Mouse (Mus musculus): ENCODE data around the gene Ndufaf8. TPM values are rescaled to one million over a fixed set of nuclear protein-coding genes. Genes with fewer than 3 reads are reported as not detected.

The Ndufaf8 gene
- polyA plus RNA-seq, 1 experiment from 2014 or later: 83.1 TPM

DNA sequence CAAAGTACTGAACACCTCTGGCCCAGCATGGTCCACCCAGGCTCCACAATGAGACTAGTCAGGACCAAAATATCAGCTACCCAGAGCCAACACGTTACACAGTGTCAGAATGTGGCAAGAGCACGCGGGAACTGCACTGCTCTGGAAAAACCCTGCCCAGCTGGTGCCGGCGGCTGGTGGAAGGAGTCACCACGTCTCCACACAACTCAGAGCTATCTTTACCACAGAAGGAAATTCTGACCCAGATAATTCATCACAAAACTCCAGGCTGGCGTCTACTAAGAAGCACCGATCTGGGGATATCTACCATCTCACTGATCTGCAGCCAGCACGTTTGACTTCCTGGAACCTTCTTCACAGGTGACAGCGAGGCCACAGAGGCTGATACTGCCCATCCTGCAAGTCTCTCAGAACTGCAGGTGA is 40.6 kb downstream of the Ndufaf8 start:
- no peaks in the 10 kb centered on the region for H3K9me3 ChIP-seq

GRCm38 (mm10) chr11:120140255-120140654 is 41.5 kb downstream of the Ndufaf8 start:
- Histone ChIP-seq H3K9ac (no peak overlapping the region), H3K4me2 (no peak overlapping the region), H3K27me3 (replicated peaks) (no peaks in the 10 kb centered on the region), H3K4me1 (peaks cover 37% of the 10 kb centered on the region), H3K36me3 (no peaks in the 10 kb centered on the region), H3K4me3 (replicated peaks) (no peak overlapping the region), H3K27ac (no peak overlapping the region), H3K9me3 (no peaks in the 10 kb centered on the region)
- no peak for ATAC-seq (ENCODE audit: insufficient read depth, low FRiP score, low read depth)
- 70% methylated on average over 6 of the region's 6 CpGs for WGBS

More for the DNA sequence above, 40.6 kb downstream of the Ndufaf8 start:
- no peaks in the 10 kb centered on the region for H3K27me3 ChIP-seq (replicated peaks)
- no peak overlapping the region for H3K4me3 ChIP-seq (replicated peaks)
- 78% methylated on average over 10 of the region's 10 CpGs for WGBS
- peaks cover 44% of the 10 kb centered on the region for H3K4me1 ChIP-seq
- H3K27ac ChIP-seq: no peak overlapping the region
- no peak for ATAC-seq (ENCODE audit: insufficient read depth, low FRiP score, low read depth)
- no peak overlapping the region for H3K9ac ChIP-seq
- H3K36me3 ChIP-seq: no peaks in the 10 kb centered on the region
- H3K4me2 ChIP-seq: no peak overlapping the region

GRCm38 (mm10) chr11:120142601-120143051 is 43.9 kb downstream of the Ndufaf8 start:
- peaks cover 21% of the 10 kb centered on the region for H3K4me1 ChIP-seq
- no peak overlapping the region for H3K4me3 ChIP-seq (replicated peaks)
- ATAC-seq (ENCODE audit: insufficient read depth, low FRiP score, low read depth): peak; percentile 65
- H3K4me2 ChIP-seq: no peak overlapping the region
- H3K9ac ChIP-seq: no peak overlapping the region
- 75% methylated on average over 3 of the region's 3 CpGs for WGBS
- H3K36me3 ChIP-seq: no peaks in the 10 kb centered on the region
- H3K9me3 ChIP-seq: no peaks in the 10 kb centered on the region
- no peaks in the 10 kb centered on the region for H3K27me3 ChIP-seq (replicated peaks)
- peak overlapping the region; percentile 23 for H3K27ac ChIP-seq

DNA sequence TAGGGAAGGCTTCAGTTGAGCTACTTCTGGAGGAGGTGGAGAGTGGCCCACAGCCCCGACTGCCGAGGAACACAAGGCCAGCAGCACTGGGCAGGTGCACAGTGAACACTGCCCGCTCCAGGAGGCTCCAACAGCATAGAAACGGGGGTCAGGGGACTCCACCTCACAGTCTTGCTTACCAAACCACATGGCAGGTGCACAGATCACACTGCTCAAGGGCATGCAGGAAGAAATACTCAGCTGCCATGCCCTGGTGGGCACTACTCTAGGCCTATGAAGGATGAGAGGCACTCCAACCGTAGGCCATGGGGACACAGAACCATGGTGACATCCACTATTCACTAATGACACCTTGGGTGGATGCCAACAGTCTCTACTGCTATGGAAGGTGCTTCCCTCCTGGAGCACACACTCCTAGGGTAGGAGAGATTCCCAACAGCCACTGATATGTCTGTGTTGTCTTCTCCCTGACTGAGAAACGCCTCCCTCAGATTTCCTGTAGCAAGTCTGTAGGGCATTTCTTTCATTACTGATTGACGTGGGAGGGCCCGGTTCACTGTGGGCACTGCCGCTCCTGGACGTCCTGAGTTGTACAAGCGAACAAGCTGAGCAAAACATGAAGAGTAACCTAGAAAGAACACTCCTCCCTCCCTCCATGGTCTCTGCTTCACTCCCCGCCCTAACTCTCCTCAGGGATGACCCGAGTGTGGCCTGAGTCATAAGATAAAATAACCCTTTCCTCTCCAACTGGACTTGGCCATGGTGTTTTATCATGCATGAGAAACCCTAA is 45.2 kb downstream of the Ndufaf8 start:
- H3K27me3 ChIP-seq (replicated peaks): no peaks in the 10 kb centered on the region
- no peaks in the 10 kb centered on the region for H3K9me3 ChIP-seq
- no peak overlapping the region for H3K4me3 ChIP-seq (replicated peaks)
- no peak overlapping the region for H3K4me2 ChIP-seq
- ATAC-seq (ENCODE audit: insufficient read depth, low FRiP score, low read depth): no peak
- H3K27ac ChIP-seq: 0 out of 2 replicates have a peak overlapping the region, but pooled peaks have one; percentile 23
- no peak overlapping the region for H3K9ac ChIP-seq
- H3K4me1 ChIP-seq: peaks cover 23% of the 10 kb centered on the region
- H3K36me3 ChIP-seq: no peaks in the 10 kb centered on the region
- 61% methylated on average over 13 of the region's 13 CpGs for WGBS

- Histone ChIP-seq H3K27ac (no peak overlapping the region), H3K9ac (no peak overlapping the region), H3K27me3 (replicated peaks) (no peaks in the 10 kb centered on the region), H3K36me3 (no peaks in the 10 kb centered on the region), H3K4me2 (no peak overlapping the region), H3K4me3 (replicated peaks) (no peak overlapping the region), H3K4me1 (peaks cover 28% of the 10 kb centered on the region), H3K9me3 (no peaks in the 10 kb centered on the region)
- WGBS: 72% methylated on average over 8 of the region's 8 CpGs
- ATAC-seq (ENCODE audit: insufficient read depth, low FRiP score, low read depth): no peak
These were observed 49.6 kb downstream of the Ndufaf8 start for GRCm38 (mm10) chr11:120148201-120148855.

GRCm38 (mm10) chr11:120149510-120150200 is 50.9 kb downstream of the Ndufaf8 start:
- no peaks in the 10 kb centered on the region for H3K27me3 ChIP-seq (replicated peaks)
- WGBS: 43% methylated on average over 6 of the region's 6 CpGs
- peak overlapping the region; percentile 92 for H3K4me3 ChIP-seq (replicated peaks)
- ATAC-seq (ENCODE audit: insufficient read depth, low FRiP score, low read depth): no peak
- peak overlapping the region; percentile 72; the same call in 1 of the 2 replicates for H3K9ac ChIP-seq
- no peak overlapping the region for H3K27ac ChIP-seq
- peak overlapping the region; percentile 68 for H3K4me2 ChIP-seq
- H3K36me3 ChIP-seq: no peaks in the 10 kb centered on the region
- peaks cover 21% of the 10 kb centered on the region for H3K4me1 ChIP-seq
- no peaks in the 10 kb centered on the region for H3K9me3 ChIP-seq

Small RNAs within 50 kb of the gene (microRNA-seq; reads per million reads assigned to microRNA genes)
- not detected for gene Gm25948

Other genes starting within 250 kb of the Ndufaf8 start
- gene Chmp6, start 185.5 kb upstream of the Ndufaf8 start, polyA plus RNA-seq (2015; fragmentation: Nextera tagmentation; extraction: Ambion mirVana): 79.4 and 86.0 TPM in 2 replicates
- gene Baiap2, start 156.2 kb upstream of the Ndufaf8 start, polyA plus RNA-seq (2015; fragmentation: Nextera tagmentation; extraction: Ambion mirVana): 24.8 and 30.9 TPM in 2 replicates
- 3.8 and 4.5 TPM in 2 replicates for gene Aatk, start 51.8 kb upstream of the Ndufaf8 start, polyA plus RNA-seq (2015; fragmentation: Nextera tagmentation; extraction: Ambion mirVana)
- gene Cep131, start 12.1 kb upstream of the Ndufaf8 start, polyA plus RNA-seq (2015; fragmentation: Nextera tagmentation; extraction: Ambion mirVana): 21.6 and 25.1 TPM in 2 replicates
- gene Tepsin, start 197 bp upstream of the Ndufaf8 start, polyA plus RNA-seq (2015; fragmentation: Nextera tagmentation; extraction: Ambion mirVana): 17.7 and 19.0 TPM in 2 replicates
- gene Slc38a10, start 52.4 kb downstream of the Ndufaf8 start, polyA plus RNA-seq (2015; fragmentation: Nextera tagmentation; extraction: Ambion mirVana): 87.2 and 93.5 TPM in 2 replicates
- gene Bahcc1, start 134.0 kb downstream of the Ndufaf8 start, polyA plus RNA-seq (2015; fragmentation: Nextera tagmentation; extraction: Ambion mirVana): 7.2 and 7.9 TPM in 2 replicates
- gene Actg1, start 249.6 kb downstream of the Ndufaf8 start, polyA plus RNA-seq (2015; fragmentation: Nextera tagmentation; extraction: Ambion mirVana): 2,501 and 2,557 TPM in 2 replicates

Data from stomach, embryonic 15.5 days (tissue).